Mouse (Mus musculus): Measurements from ENCODE around the gene Rab3gap2. TPM values are rescaled to one million over a fixed set of nuclear protein-coding genes. Genes with fewer than 3 reads are reported as not detected.

Gene Rab3gap2
- polyA plus RNA-seq, 1 experiment from 2014 or later, result 15.1 TPM

GRCm38 (mm10) chr1:185334136-185334535 lies 130.2 kb downstream of the Rab3gap2 start:
- WGBS, result 75% methylated on average over 4 of the region's 4 CpGs
- ATAC-seq (replicated peaks; ENCODE audit: insufficient number of reproducible peaks, insufficient read depth, low FRiP score, low read depth), result no peak
- peaks cover 34% of the 10 kb centered on the region for H3K4me1 ChIP-seq (replicated peaks)
- no peaks in the 10 kb centered on the region for H3K27me3 ChIP-seq
- no peaks in the 10 kb centered on the region for H3K9me3 ChIP-seq (replicated peaks)
- no peak overlapping the region for H3K4me2 ChIP-seq
- H3K27ac ChIP-seq, result no peak overlapping the region
- H3K4me3 ChIP-seq, result no peak overlapping the region
- H3K36me3 ChIP-seq, result no peaks in the 10 kb centered on the region
- H3K9ac ChIP-seq, result no peak overlapping the region

GRCm38 (mm10) chr1:185335231-185335765 lies 131.4 kb downstream of the Rab3gap2 start:
- Histone ChIP-seq H3K4me3 (no peak overlapping the region), H3K36me3 (peaks cover 2% of the 10 kb centered on the region; the same call in 1 of the 2 replicates), H3K9me3 (replicated peaks) (no peaks in the 10 kb centered on the region), H3K4me2 (no peak overlapping the region), H3K9ac (no peak overlapping the region), H3K4me1 (replicated peaks) (peaks cover 30% of the 10 kb centered on the region), H3K27ac (no peak overlapping the region), H3K27me3 (no peaks in the 10 kb centered on the region)
- ATAC-seq (replicated peaks; ENCODE audit: insufficient number of reproducible peaks, insufficient read depth, low FRiP score, low read depth), result no peak
- 66% methylated on average over 6 of the region's 6 CpGs for WGBS

MicroRNA genes within 50 kb of the gene (microRNA counts, 519-probe panel; counts per million panel counts)
- microRNA mmu-miR-194 (2,499 counts per million, percentile 52 among the panel's probes with 10 or more counts), microRNA mmu-miR-664 (729 counts per million, percentile 2 among the panel's probes with 10 or more counts)

Small RNAs within 50 kb of the gene (microRNA-seq; reads per million reads assigned to microRNA genes)
- 37.4 reads per million, percentile 38 among the genes with 10 or more reads in this experiment for gene Mir194-1
- gene Mir215, result 307 reads per million, percentile 66 among the genes with 10 or more reads in this experiment
- gene Mir664, result 20.8 reads per million, percentile 34 among the genes with 10 or more reads in this experiment

Other genes with a start within 250 kb of the Rab3gap2 start
- gene Mark1, start 204.5 kb upstream of the Rab3gap2 start, polyA plus RNA-seq (2015; fragmentation: Nextera tagmentation; extraction: Ambion mirVana), result 1.9 and 2.1 TPM in 2 replicates
- 35.5 and 36.8 TPM in 2 replicates for gene Iars2, start 125.3 kb downstream of the Rab3gap2 start, polyA plus RNA-seq (2015; fragmentation: Nextera tagmentation; extraction: Ambion mirVana)
- 26.4 and 28.7 TPM in 2 replicates for gene Bpnt1, start 128.0 kb downstream of the Rab3gap2 start, polyA plus RNA-seq (2015; fragmentation: Nextera tagmentation; extraction: Ambion mirVana)
- gene Eprs, start 158.9 kb downstream of the Rab3gap2 start, polyA plus RNA-seq (2015; fragmentation: Nextera tagmentation; extraction: Ambion mirVana), result 96.4 and 99.7 TPM in 2 replicates

Measured in heart, embryonic 15.5 days (tissue).